Mouse (Mus musculus) CD8-positive naive resting alpha-beta T cell, adult 2 months (primary cell): Measurements from ENCODE around the gene Lrrtm1.

Source experiments
- DNase-seq, 2 experiments: peaks; one replicate each; pipeline ENCODE4 v3.0.0; 2022; ENCODE audit warnings: low read depth in 2 of 2, low spot score in 2 of 2

Gene Lrrtm1

DNA sequence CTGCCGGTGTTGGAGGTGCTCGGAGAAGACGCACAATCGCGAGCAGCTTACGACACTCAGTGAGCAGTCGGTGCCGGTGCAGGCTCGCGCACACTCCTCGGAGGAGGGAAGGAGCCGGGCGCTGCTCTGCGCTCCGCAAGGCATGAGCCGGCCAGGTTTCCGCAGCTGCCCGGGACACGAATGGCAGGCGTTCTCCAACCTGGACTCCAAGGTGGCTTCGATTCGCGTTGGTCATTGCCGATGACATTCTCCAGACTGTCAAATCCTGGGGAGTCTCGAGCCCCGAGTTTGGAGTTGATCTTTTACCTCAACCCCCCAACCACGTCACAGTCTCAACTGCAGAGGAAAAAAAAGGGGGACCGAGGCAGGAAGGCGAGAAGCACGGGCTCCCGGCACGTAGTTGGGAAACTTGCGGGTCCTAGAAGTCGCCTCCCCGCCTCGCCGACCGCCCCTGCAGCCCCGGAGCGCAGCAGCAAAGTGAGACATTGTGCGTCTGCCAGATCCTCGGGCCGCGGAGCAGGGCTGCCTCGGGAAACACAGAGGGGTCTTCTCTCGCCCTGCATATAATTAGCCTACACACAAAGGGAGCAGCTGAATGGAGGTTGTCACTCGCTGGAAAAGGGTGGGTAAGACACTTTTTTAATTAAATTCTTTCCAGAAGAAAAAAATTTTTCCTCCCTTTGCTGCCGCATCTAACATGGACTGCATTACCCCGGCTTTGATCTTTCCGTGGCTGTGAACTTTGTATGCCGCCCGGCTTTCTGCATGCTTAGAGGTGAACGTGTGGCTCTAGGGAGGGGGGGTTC lies at the start of gene Lrrtm1:
Lrrtm1 (plus strand) TSS at position 89 of the 806 bp plus-strand sequence.
- no peak for DNase-seq

DNA sequence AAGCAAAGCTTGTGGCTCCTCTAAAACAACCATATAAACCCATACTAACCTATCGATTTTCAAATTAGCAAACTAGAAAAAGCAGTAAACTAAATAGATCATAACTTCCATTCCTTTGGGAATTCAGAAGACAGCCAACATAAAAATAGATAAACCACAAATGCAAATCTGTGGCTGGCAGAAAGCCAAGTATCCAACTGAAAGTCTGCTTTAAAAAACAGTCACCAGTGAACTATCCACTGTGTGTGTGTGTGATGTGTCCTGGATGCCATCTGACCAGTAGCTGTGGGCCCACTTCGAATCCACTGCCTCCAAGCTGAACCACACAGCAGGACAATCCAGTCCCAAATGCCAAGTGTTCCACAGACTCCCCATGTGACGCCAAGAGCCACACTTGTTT lies 45.8 kb upstream of the Lrrtm1 start:
- no peak for DNase-seq

- DNase-seq = no peak
Observed at GRCm38 (mm10) chr6:77199375-77199774, 43.1 kb upstream of the Lrrtm1 start.

DNA sequence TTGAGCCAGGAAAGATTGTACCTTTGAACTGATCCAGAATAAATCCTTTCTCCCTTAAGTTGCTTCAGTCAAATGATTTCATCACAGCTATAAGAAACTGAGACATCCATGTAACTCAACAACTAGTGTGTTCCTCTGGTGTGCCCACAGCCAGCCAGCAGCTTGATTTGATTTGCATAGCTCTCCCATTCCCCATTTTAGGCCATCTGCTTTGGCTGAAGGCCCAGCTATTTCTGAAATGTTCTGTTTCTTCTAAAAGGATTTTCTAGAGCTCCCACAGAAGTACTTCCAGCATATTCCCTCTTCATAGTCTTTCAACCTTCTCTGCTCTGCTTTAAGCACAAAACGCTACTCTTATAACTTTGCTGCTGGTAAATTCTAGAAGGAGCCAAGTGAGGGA lies 33.3 kb upstream of the Lrrtm1 start:
- DNase-seq = no peak

- no peak for DNase-seq
Observed at GRCm38 (mm10) chr6:77209929-77210328, 32.6 kb upstream of the Lrrtm1 start.

DNA sequence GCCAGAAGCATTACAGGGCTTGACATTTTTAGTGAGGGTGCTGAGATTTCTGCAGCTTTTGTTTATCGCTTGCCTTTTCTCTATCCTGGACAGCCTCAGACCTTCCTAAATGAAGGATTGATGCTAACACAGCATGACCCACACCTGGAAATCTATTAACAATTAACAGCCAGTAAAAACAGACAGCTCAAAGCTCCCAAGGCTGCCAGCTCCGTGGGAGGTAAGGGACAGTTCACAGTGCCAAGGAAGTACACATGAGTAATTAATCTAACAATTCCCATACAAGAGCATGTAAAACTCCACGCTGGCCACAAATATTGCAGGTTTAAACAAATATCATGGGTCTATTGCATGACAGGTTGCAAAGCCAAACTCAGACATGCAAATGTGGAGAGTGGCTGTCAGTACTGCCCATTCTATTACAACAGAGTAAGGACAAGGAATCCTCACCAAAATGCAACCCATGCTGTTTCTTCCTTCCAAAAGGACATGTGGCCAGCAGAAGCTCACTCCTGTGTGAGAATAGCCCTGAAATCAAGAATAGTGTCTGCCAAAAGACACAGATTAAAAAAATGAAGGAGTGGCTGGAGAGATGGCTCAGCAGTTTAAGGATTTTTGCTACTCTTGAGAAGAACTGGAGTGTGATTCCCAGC lies 28.6 kb upstream of the Lrrtm1 start:
- no peak for DNase-seq

- DNase-seq = no peak
Observed at GRCm38 (mm10) chr6:77215322-77215721, 27.2 kb upstream of the Lrrtm1 start.

GRCm38 (mm10) chr6:77218875-77219274 lies 23.6 kb upstream of the Lrrtm1 start:
- no peak for DNase-seq

- no peak for DNase-seq
Observed at GRCm38 (mm10) chr6:77220776-77221175, 21.7 kb upstream of the Lrrtm1 start.

GRCm38 (mm10) chr6:77222849-77223638 lies 19.4 kb upstream of the Lrrtm1 start:
- DNase-seq = no peak

DNA sequence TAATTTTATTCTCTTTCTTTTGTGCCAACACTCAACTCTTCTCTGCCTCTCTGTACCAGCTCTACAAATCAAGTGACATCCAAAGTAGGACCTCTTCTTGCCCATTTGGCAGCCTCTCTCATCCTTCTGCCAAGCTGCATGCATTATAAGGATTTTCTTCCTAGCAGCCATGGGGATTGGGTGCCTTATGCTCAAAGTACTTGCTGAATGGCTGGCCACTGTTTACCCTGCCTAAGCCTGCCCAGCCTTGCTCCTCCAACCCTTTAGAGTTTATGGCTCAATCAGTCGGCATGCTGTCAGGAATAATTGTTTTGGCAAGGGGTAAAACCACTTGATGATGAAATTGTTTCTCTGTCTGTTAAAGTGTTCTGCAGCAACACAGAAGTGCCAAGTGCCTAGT lies 2.1 kb upstream of the Lrrtm1 start:
- no peak for DNase-seq

DNA sequence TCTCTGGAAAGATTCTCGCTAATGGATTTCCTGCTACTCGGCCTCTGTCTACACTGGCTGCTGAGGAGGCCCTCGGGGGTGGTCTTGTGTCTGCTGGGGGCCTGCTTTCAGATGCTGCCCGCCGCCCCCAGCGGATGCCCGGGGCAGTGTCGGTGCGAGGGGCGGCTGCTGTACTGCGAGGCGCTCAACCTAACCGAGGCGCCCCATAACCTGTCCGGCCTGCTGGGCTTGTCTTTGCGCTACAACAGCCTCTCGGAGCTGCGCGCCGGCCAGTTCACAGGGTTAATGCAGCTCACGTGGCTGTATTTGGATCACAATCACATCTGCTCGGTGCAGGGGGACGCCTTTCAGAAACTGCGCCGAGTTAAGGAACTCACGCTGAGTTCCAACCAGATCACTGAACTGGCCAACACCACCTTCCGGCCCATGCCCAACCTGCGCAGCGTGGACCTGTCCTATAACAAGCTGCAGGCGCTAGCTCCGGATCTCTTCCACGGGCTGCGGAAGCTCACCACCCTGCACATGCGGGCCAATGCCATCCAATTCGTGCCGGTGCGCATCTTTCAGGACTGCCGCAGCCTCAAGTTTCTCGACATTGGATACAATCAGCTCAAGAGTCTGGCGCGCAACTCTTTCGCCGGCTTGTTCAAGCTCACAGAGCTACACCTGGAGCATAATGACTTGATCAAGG lies 1.2 kb downstream of the Lrrtm1 start:
- DNase-seq = no peak

DNA sequence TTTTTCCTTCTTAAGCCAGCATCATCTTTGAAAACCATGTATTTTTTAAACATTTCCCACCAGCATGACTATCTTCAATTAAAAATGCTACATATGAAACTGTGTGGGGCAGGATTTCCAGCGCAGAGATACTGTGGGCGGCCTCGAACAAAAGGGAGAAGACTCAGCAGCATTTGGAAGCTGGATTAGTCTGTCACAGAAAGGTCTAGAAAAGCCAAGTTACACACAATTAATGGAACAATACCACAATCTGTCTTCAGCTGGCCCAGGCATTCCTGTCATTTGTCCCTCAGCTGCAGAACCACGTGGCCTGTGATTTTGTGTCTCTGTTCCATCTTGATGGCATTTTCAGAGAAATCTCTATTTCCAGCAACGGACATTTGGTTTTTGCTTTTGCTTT lies 11.0 kb downstream of the Lrrtm1 start:
- no peak for DNase-seq

- no peak for DNase-seq
Observed at GRCm38 (mm10) chr6:77256348-77256747, 13.9 kb downstream of the Lrrtm1 start.

DNA sequence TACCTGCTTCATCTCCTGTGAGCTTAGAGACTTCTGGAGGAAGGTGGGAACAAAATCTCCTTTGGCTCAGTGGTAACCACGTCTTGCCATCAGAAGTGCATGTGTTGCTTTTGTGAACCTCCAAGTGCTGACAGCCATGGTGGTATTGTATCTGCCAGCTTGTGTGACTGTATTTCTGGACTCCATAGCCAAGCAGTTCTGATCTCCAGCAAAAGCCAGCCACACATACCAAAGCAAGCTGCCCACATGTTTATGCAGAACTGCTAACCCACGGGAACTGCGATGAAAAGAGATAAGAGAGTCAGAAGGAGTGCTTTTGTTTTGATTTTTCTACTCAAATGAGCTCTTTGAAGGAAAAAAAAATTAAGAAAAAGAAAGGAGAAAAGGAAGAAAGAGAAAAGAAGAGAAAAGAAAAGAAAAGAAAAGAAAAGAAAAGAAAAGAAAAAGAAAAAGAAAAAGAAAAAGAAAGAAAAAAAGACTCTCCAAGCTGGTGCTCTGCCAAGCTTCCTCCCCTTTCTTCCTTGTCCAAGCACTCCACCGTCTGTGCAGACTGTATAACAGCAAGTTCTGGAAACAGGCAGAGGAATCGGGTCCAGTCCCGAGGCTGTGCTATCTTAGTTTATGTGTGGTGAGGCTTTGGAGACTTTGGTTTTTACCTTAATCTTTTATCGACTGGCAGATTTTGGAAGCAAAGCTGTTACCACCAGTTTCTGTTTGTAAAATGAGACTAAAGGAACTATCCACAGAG lies 15.0 kb downstream of the Lrrtm1 start:
- DNase-seq = no peak

DNA sequence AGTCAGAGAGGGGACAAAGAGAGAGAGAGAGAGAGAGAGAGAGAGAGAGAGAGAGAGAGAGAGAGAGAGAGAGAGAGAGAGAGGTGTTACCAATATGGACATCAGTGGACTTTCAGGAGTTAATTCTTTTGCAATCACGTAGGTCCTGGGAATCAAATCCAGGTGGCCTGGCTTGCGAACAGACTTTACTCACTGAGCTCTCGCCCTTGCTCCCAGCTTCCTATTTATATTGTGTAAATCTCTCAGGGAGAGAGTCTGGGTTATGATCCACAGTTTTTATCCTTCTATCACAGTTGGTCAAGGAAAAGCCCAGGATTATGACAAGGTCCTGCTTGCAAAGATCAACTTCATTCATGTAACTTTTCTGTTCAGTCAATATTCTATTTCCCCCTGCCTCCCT lies 22.7 kb downstream of the Lrrtm1 start:
- DNase-seq = no peak

DNA sequence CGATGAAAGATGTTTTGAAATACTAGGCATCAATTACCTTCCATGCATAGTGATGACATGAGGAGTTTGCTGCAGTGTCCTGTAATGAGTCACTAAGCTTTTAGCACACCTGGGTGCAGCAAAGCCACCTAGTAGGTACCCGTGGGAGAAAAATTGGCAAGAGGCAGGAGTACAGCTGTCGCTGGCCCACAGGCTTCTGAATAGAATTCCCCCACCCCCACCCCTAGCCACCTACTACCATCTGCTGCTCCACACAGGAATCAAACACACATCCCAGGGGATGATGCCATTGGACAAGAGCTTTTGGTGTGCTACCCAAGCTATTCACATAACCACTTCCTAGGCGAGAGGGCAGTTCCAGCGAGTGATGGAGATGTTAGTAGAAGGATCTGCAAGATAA lies 36.3 kb downstream of the Lrrtm1 start:
- no peak for DNase-seq

GRCm38 (mm10) chr6:77286317-77286716 lies 43.8 kb downstream of the Lrrtm1 start:
- no peak for DNase-seq

DNA sequence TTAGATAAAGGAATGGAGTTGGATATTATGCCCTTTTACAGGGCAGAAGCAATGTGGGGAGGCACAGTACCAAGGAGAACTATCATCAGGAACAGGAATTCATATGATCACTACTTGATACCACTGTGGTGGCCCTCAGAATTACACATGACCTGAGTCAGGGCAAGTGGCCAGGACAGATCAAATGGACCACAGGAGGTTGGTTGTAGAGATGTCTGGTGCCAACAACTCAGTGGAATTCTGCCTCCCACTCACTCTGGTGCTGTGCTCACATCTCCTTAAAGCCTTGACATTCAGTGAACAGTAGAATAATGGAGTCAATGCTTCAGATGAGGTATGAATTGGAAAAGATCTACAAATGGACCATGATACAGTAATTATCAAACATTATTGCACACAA lies 45.9 kb downstream of the Lrrtm1 start:
- DNase-seq = no peak

DNA sequence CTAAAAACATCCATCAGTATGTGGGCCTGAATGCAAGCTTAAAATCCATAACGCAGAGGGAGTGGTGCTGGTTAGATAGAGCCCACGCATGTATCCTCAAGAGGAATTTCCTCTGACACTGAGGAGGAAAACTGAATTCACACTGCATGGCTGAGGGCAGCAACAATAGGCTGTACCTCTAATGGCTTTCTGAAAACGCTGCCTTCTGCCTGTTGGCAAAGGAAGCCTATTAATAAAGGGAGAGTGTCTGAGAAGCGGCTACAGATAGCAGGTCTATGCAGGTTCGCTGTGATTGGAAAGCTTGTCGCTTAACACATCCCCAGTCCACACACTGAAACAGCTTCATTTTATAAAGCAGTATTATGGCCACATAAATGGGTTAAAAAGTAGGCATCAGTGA lies 48.9 kb downstream of the Lrrtm1 start:
- DNase-seq = no peak

- DNase-seq = no peak
Observed at GRCm38 (mm10) chr6:77301305-77301704, 58.8 kb downstream of the Lrrtm1 start.
